Mouse (Mus musculus) kidney, embryonic 16.5 days (tissue): ENCODE data around the gene Smim20. TPM values are rescaled to one million over a fixed set of nuclear protein-coding genes. Genes with fewer than 3 reads are reported as not detected.

Experiments used
- ATAC-seq: fragments of 200-750 bp; cut with Nextera tagmentation; 2 replicates; pipeline ENCODE4 v1.8.0; 2017; ENCODE audit warnings: moderate TSS enrichment; ENCODE audit not compliant: low FRiP score, low TSS enrichment
- H3K27ac ChIP-seq: fragments of 300-500 bp; sonication (generic); 2 replicates; pipeline ENCODE4 v1.5.1; 2014; ENCODE audit warnings: low read length
- H3K27me3 ChIP-seq: fragments of 300-500 bp; sonication (generic); 2 replicates; pipeline ENCODE4 v1.6.1; 2014; ENCODE audit warnings: low read length, control low read depth, mixed read lengths; ENCODE audit not compliant: insufficient read depth
- H3K36me3 ChIP-seq: fragments of 300-500 bp; sonication (generic); 2 replicates; pipeline ENCODE4 v1.6.1; 2014; ENCODE audit warnings: low read length, control low read depth, mixed read lengths; ENCODE audit not compliant: insufficient read depth
- H3K4me1 ChIP-seq: fragments of 300-500 bp; sonication (generic); 2 replicates; pipeline ENCODE4 v1.6.1; 2014; ENCODE audit warnings: low read length, control low read depth, mixed read lengths; ENCODE audit not compliant: insufficient read depth
- H3K4me2 ChIP-seq: fragments of 300-500 bp; sonication (generic); replicated peaks from 2 replicates; pipeline ENCODE4 v1.6.1; 2014; ENCODE audit warnings: low read depth, low read length
- H3K4me3 ChIP-seq: fragments of 300-500 bp; sonication (generic); 2 replicates; pipeline ENCODE4 v1.5.1; 2014; ENCODE audit warnings: mild to moderate bottlenecking, low read length
- H3K9ac ChIP-seq: fragments of 300-500 bp; sonication (generic); replicated peaks from 2 replicates; pipeline ENCODE4 v1.6.1; 2014; ENCODE audit warnings: low read length
- H3K9me3 ChIP-seq: fragments of 300-500 bp; sonication (generic); 2 replicates; pipeline ENCODE4 v1.6.1; 2016; ENCODE audit warnings: low read length, control low read depth
- WGBS: fragments of 180-500 bp; shearing (Covaris S2); extraction: QIAGEN DNeasy Blood & Tissue Kit; methylation state at CpG from one replicate; pipeline ENCODE4 v1.1.7; 2014; 5-methylcytosine and 5-hydroxymethylcytosine counted together
- polyA plus RNA-seq: library from polyadenylated mRNA; unstranded; fragments of >200 nt; fragmentation: Nextera tagmentation; extraction: Ambion mirVana; gene quantifications from 2 replicates; pipeline ENCODE4 v1.2.1, GENCODE M21; 2015

Gene Smim20
- polyA plus RNA-seq = 98.2 and 98.5 TPM in 2 replicates

- peak; percentile 92 for ATAC-seq
- Histone ChIP-seq H3K4me2 (peak within 1 kb of the TSS; percentile 68), H3K9me3 (0 out of 2 replicates have a peak, but pooled peaks cover under 1% of the 10 kb centered on the region), H3K9ac (peak within 1 kb of the TSS; percentile 69), H3K4me3 (peak within 1 kb of the TSS; percentile 61), H3K36me3 (no peaks in the 10 kb centered on the region), H3K27me3 (no peaks in the 10 kb centered on the region), H3K4me1 (peaks cover 22% of the 10 kb centered on the region), H3K27ac (peak within 1 kb of the TSS; percentile 80)
- 10% methylated on average over 53 of the region's 53 CpGs for WGBS
Observed at GRCm38 (mm10) chr5:53266931-53267853, at the start of gene Smim20. TSS of gene Smim20 (plus strand) at chr5:53267083.

DNA sequence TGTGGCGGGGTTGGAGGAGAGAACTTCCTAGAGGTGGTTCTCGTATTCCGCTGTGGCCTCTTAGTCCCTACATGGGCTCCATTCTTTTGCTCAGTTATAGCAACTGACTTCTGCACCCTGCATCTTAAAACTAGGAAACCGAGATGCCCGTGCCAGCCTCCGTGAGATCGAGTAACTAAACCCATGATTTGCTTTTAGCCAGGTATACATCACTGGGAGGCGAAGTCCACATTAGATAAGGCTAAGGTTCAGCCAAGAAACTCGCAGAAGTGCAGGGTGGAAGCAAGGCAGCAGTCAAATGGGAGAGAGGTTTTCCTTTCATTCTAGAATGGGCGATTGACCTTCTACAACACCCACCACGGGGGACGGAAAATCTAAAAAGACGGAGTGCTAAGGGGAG is 41.4 kb upstream of the Smim20 start:
- no peak overlapping the region for H3K9ac ChIP-seq

GRCm38 (mm10) chr5:53230560-53230959 is 36.3 kb upstream of the Smim20 start:
- 37% methylated on average over 4 of the region's 4 CpGs for WGBS
- peak; percentile 91 for ATAC-seq

More for the DNA sequence above, 41.4 kb upstream of the Smim20 start:
- Histone ChIP-seq H3K27ac (no peak overlapping the region), H3K4me3 (no peak overlapping the region), H3K27me3 (no peaks in the 10 kb centered on the region), H3K36me3 (no peaks in the 10 kb centered on the region), H3K4me2 (no peak overlapping the region), H3K9me3 (no peaks in the 10 kb centered on the region), H3K4me1 (peaks cover 6% of the 10 kb centered on the region)
- ATAC-seq = no peak
- 88% methylated on average over 13 of the region's 13 CpGs for WGBS

DNA sequence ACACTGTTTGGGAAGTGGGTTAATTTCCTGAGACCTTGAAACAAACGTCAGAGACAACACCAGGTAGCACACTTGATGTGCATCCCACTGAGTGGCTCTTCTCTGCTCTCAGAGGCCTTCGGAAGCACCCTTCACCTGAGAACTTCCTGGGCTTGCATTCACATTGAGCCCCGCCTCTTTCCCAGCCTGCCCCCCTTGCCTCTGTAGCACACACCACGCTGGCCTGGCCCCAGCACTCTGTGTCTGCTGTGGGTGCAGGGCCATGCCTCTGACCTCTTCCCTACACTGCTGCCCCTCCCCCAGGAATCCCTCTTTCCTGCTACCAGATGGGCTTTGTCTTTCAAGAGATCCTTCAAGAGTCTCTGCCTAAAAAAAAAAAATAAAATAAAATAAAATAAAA is 31.3 kb upstream of the Smim20 start:
- 10% methylated on average over 4 of the region's 4 CpGs for WGBS
- ATAC-seq = peak; percentile 81
- H3K4me1 ChIP-seq = peaks cover 13% of the 10 kb centered on the region

More at GRCm38 (mm10) chr5:53230560-53230959, 36.3 kb upstream of the Smim20 start:
- no peaks in the 10 kb centered on the region for H3K36me3 ChIP-seq
- H3K9me3 ChIP-seq = no peaks in the 10 kb centered on the region
- no peak overlapping the region for H3K4me2 ChIP-seq
- peak overlapping the region; percentile 74 for H3K27ac ChIP-seq
- H3K4me3 ChIP-seq = no peak overlapping the region
- H3K4me1 ChIP-seq = peaks cover 14% of the 10 kb centered on the region
- H3K27me3 ChIP-seq = no peaks in the 10 kb centered on the region
- no peak overlapping the region for H3K9ac ChIP-seq

DNA sequence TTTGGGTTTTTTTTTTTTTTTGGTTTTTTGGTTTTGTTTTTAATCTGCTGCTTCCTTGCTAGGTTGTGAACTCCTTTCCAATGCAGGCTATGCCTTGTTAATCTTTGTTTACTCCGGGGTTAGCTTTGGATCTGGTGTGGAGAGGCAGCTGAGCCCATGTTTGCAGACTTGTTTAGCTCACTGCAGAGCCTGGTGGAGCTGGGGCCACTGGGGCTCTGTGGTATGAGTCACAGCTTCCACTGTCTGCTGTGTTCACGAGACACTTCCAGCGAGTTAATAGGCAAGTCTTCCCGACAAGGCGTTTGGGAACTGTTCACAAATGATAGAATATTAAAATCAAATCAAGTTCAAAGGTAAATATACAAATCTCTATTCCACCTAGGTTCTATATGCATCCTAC is 30.7 kb upstream of the Smim20 start:
- Histone ChIP-seq H3K27me3 (no peaks in the 10 kb centered on the region), H3K4me3 (no peak overlapping the region), H3K4me1 (peaks cover 13% of the 10 kb centered on the region), H3K36me3 (no peaks in the 10 kb centered on the region), H3K4me2 (no peak overlapping the region), H3K27ac (peak overlapping the region; percentile 20; the same call in 1 of the 2 replicates), H3K9ac (no peak overlapping the region), H3K9me3 (no peaks in the 10 kb centered on the region)
- WGBS = 29% methylated on average over 5 of the region's 5 CpGs
- ATAC-seq = peak; percentile 50; the same call in 1 of the 2 replicates

More for the DNA sequence above, 31.3 kb upstream of the Smim20 start:
- Histone ChIP-seq H3K4me2 (no peak overlapping the region), H3K9me3 (no peaks in the 10 kb centered on the region), H3K27ac (no peak overlapping the region), H3K9ac (no peak overlapping the region), H3K36me3 (no peaks in the 10 kb centered on the region), H3K4me3 (no peak overlapping the region), H3K27me3 (no peaks in the 10 kb centered on the region)

DNA sequence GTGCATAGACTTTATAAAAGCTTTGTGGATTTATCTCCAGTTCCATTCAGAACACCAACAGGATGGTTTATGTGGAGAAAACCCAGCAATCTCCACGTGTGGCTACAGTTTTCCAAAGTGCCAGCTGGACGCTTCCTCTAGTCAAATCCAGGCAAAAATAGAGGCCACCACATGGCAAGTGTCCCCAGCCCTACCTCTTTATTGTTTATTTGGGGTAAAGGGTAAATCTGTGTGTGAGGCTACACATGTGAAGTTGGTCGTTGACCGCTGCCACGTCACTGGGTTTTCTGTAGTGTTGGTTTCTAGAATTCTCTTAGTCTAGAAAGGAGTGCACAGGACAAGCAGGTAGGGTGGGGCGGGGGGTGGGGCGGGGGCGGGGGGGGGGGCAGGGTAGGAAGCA is 30.1 kb upstream of the Smim20 start:
- no peaks in the 10 kb centered on the region for H3K9me3 ChIP-seq
- ATAC-seq = no peak
- WGBS = 84% methylated on average over 7 of the region's 8 CpGs
- H3K4me2 ChIP-seq = no peak overlapping the region
- H3K4me1 ChIP-seq = peaks cover 9% of the 10 kb centered on the region
- no peaks in the 10 kb centered on the region for H3K36me3 ChIP-seq
- no peak overlapping the region for H3K27ac ChIP-seq
- no peaks in the 10 kb centered on the region for H3K27me3 ChIP-seq
- no peak overlapping the region for H3K9ac ChIP-seq
- no peak overlapping the region for H3K4me3 ChIP-seq

DNA sequence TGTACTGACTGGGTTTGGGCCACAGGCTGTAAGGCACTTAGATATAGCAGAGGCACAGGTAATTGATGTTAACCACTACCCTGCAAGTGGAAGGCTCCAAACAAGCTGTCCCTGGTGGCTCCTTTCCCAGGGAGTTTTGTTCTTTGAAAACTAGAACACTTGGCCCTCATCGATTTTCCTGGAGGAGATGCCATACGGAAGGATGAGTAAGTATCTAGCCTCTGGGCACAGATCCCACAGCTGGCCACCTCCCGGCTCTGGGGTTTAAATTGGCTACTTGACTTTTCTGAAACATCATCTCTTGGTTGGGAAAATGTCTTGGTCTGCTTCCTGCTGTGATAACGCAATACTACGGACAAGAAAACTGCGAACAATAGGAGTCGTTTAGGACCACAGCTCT is 28.1 kb upstream of the Smim20 start:
- no peak for ATAC-seq
- WGBS = 87% methylated on average over 7 of the region's 7 CpGs
- peaks cover 11% of the 10 kb centered on the region for H3K4me1 ChIP-seq

DNA sequence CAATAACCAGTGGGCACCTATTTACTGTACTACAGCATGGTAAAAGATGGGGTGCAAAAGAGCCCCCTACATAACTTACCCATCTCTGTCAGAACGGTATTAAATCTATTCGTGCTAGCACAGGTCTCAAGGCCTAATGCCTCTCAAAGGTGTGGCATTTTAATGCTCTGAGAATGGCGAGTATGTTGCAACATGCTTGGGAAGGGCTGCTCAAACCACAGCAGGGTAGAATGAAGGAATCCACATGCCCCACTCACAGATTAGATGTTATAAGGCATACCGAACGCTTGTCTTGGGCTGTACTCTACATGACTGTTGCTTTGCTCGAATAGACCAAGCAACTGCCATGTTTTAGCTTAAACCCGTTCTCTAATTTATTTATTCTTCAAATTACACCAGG is 27.7 kb upstream of the Smim20 start:
- 90% methylated on average over 7 of the region's 7 CpGs for WGBS
- ATAC-seq = no peak

More for the DNA sequence above, 28.1 kb upstream of the Smim20 start:
- no peaks in the 10 kb centered on the region for H3K9me3 ChIP-seq
- H3K27me3 ChIP-seq = no peaks in the 10 kb centered on the region
- no peak overlapping the region for H3K27ac ChIP-seq
- H3K4me2 ChIP-seq = no peak overlapping the region
- H3K4me3 ChIP-seq = no peak overlapping the region
- H3K9ac ChIP-seq = no peak overlapping the region
- H3K36me3 ChIP-seq = no peaks in the 10 kb centered on the region

DNA sequence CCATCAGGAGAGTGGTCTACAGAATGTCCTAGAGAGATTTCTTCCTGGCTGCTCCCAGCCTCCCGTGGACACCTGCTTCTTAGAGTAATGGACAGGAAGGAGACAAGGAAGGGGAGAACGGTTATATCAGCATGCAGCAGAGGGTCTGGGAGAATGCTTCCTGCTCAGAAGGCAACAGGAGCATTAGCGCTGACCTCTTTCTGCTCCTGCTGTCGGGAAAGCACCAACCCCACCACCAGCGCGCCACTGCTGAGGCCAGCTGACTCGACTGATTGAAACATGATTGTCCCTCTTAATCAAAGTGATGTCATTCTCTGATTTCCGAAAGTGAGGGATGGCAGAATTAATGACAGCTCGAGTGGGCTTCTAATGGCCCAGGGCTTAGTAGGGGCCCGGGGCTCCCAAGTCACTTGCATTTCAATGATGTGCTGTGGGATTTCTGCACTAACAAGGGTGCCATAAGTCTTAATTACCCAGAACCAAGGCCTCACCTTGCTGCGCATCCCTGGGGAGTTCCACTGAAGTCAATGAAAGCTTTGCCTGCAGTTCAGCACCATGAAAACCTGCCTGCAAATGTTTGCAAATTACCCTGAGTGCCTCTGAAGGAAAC is 26.9 kb upstream of the Smim20 start:
- Histone ChIP-seq H3K36me3 (no peaks in the 10 kb centered on the region), H3K27me3 (no peaks in the 10 kb centered on the region), H3K4me3 (no peak overlapping the region), H3K4me2 (no peak overlapping the region), H3K9ac (no peak overlapping the region), H3K4me1 (peaks cover 11% of the 10 kb centered on the region), H3K27ac (no peak overlapping the region), H3K9me3 (no peaks in the 10 kb centered on the region)
- no peak for ATAC-seq
- WGBS = 29% methylated on average over 11 of the region's 11 CpGs

More for the DNA sequence above, 27.7 kb upstream of the Smim20 start:
- Histone ChIP-seq H3K4me3 (no peak overlapping the region), H3K9ac (no peak overlapping the region), H3K27me3 (no peaks in the 10 kb centered on the region), H3K4me1 (peaks cover 11% of the 10 kb centered on the region), H3K27ac (no peak overlapping the region), H3K9me3 (no peaks in the 10 kb centered on the region), H3K4me2 (no peak overlapping the region), H3K36me3 (no peaks in the 10 kb centered on the region)
